Mouse (Mus musculus): ENCODE measurements at regions not wholly inside any gene's neighbourhood (a gene's known extent, or its start where the extent isn't known, plus 50 kb on each side); places are given as distances from the start of the nearest gene placed in this dataset.

GRCm38 (mm10) chr3:140035142-140035541 is 829.6 kb downstream of the Stpg2 start:
- no peak for DNase-seq (ENCODE audit: low spot score)
- intact Hi-C loops (cut with DNase I), result no loop called here

GRCm38 (mm10) chr3:140044898-140045297 is 839.4 kb downstream of the Stpg2 start:
- intact Hi-C loops (cut with DNase I), result no loop called here
- DNase-seq (ENCODE audit: low spot score), result no peak

GRCm38 (mm10) chr3:140054634-140055033 is 849.1 kb downstream of the Stpg2 start:
- no peak for DNase-seq (ENCODE audit: low spot score)
- intact Hi-C loops (cut with DNase I), result no loop called here

GRCm38 (mm10) chr3:140057962-140058631 is 852.6 kb downstream of the Stpg2 start:
- no peak for DNase-seq (ENCODE audit: low spot score)
- intact Hi-C loops (cut with DNase I), result no loop called here

GRCm38 (mm10) chr3:140059102-140059501 is 853.6 kb downstream of the Stpg2 start:
- DNase-seq (ENCODE audit: low spot score), result no peak
- intact Hi-C loops (cut with DNase I), result no loop called here

GRCm38 (mm10) chr3:140059522-140060110 is 854.1 kb downstream of the Stpg2 start:
- intact Hi-C loops (cut with DNase I), result no loop called here
- no peak for DNase-seq (ENCODE audit: low spot score)

GRCm38 (mm10) chr3:140061769-140062381 is 856.4 kb downstream of the Stpg2 start:
- intact Hi-C loops (cut with DNase I), result no loop called here
- DNase-seq (ENCODE audit: low spot score), result no peak

GRCm38 (mm10) chr3:140062880-140063279 is 857.4 kb downstream of the Stpg2 start:
- no peak for DNase-seq (ENCODE audit: low spot score)
- intact Hi-C loops (cut with DNase I), result no loop called here

- intact Hi-C loops (cut with DNase I), result no loop called here
- no peak for DNase-seq (ENCODE audit: low spot score)
These were observed 878.8 kb downstream of the Stpg2 start for GRCm38 (mm10) chr3:140084333-140084732.

GRCm38 (mm10) chr3:140085385-140085784 is 879.9 kb downstream of the Stpg2 start:
- no peak for DNase-seq (ENCODE audit: low spot score)
- intact Hi-C loops (cut with DNase I), result no loop called here

- intact Hi-C loops (cut with DNase I), result no loop called here
- DNase-seq (ENCODE audit: low spot score), result no peak
These were observed 882.5 kb downstream of the Stpg2 start for GRCm38 (mm10) chr3:140088019-140088418.

GRCm38 (mm10) chr3:140091900-140092299 is 886.4 kb downstream of the Stpg2 start:
- intact Hi-C loops (cut with DNase I), result no loop called here
- no peak for DNase-seq (ENCODE audit: low spot score)

- intact Hi-C loops (cut with DNase I), result no loop called here
- no peak for DNase-seq (ENCODE audit: low spot score)
These were observed 891.5 kb downstream of the Stpg2 start for GRCm38 (mm10) chr3:140096854-140097540.

GRCm38 (mm10) chr3:140109401-140109800 is 903.9 kb downstream of the Stpg2 start:
- DNase-seq (ENCODE audit: low spot score), result no peak
- intact Hi-C loops (cut with DNase I), result no loop called here

GRCm38 (mm10) chr3:140111414-140112172 is 906.1 kb downstream of the Stpg2 start:
- no peak for DNase-seq (ENCODE audit: low spot score)
- intact Hi-C loops (cut with DNase I), result no loop called here

- intact Hi-C loops (cut with DNase I), result no loop called here
- no peak for DNase-seq (ENCODE audit: low spot score)
These were observed 909.6 kb downstream of the Stpg2 start for GRCm38 (mm10) chr3:140115116-140115515.

- no peak for DNase-seq (ENCODE audit: low spot score)
- intact Hi-C loops (cut with DNase I), result no loop called here
These were observed 921.8 kb downstream of the Stpg2 start for GRCm38 (mm10) chr3:140127310-140127709.

GRCm38 (mm10) chr3:140129065-140129778 is 923.7 kb downstream of the Stpg2 start:
- no peak for DNase-seq (ENCODE audit: low spot score)
- intact Hi-C loops (cut with DNase I), result no loop called here

- DNase-seq (ENCODE audit: low spot score), result no peak
- intact Hi-C loops (cut with DNase I), result no loop called here
These were observed 938.4 kb downstream of the Stpg2 start for GRCm38 (mm10) chr3:140143900-140144299.

Measured in heart, postnatal 25 days (tissue).